Mouse (Mus musculus) left cerebral cortex, postnatal 14 days (tissue): ENCODE results near the gene Gm973. TPM values are rescaled to one million over a fixed set of nuclear protein-coding genes. Genes with fewer than 3 reads are reported as not detected.
A peak's percentile ranks its signal among the peaks of the same experiment; 100 is the strongest.

Experiments used
- DNase-seq, 2 experiments: peaks; one replicate each; pipeline ENCODE4 v3.0.0; 2021 to 2022; ENCODE audit warnings: low spot score in 2 of 2, mixed read lengths in 1 of 2
- intact Hi-C: fragments of 180-260 bp; cut with DNase I; formaldehyde crosslinking; loops from one replicate; pipeline ENCODE4 v1.15.1; 2025
- total RNA-seq, 2 experiments: library from RNA; stranded (reverse); gene quantifications; 2 replicates each; pipeline ENCODE4 v1.2.3; 2021

Gm973 gene
- total RNA-seq, 2 experiments from 2014 or later: 5.8 to 9.0 TPM

GRCm38 (mm10) chr1:59653243-59653911, 137.3 kb downstream of the Gm973 start:
- no peak for DNase-seq
- intact Hi-C loops: no loop called here

DNA sequence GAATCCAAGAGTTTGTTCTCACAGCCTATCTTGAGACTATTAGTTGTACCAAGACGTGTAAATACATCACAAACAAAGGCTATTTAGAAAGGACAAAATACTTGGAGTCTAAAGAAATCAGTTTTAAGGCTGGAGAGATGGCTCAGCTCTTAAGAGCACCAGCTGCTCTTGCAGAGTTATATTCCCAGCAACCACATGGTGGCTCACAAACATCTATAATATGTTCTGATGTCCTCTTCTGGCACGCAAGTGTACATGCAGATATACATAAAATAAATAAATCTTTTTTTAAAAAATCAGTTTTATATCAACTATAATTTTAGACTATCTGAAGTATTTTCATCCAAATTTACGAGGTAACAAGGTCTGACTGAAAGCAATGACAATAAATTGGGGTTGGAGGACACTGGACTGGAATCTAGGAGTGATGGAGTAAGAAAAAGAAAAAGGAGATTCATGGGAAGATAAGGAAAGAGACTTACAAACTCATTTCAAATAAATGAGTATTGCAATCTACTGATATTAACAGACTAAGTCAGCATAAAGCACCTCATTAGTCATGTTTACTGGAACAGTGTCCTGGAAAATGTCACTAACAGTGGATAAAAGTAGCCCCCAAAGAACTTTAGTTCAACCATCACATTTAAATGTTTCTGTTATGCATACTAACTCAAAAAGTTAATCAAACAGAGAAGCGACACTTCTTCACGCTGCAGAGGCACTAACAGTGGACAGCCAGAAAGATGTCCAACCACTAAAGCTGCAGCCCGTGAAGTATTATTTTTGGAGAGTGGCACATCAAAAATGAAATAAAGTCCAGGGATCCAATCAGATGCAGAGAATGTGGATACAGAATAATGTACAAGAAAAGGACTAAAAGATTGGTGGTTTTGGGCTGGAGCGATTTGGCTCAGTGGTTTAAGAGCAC, 140.4 kb downstream of the Gm973 start:
- DNase-seq: no peak
- intact Hi-C loops: no loop called here

GRCm38 (mm10) chr1:59663456-59664135, 147.5 kb downstream of the Gm973 start:
- no peak for DNase-seq
- intact Hi-C loops: no loop called here

GRCm38 (mm10) chr1:59668871-59669270, 152.8 kb downstream of the Gm973 start:
- intact Hi-C loops: no loop called here
- no peak for DNase-seq

GRCm38 (mm10) chr1:59669962-59670630, 154.0 kb downstream of the Gm973 start:
- DNase-seq: peak; percentile 15 to 16
- intact Hi-C loops: no loop called here

DNA sequence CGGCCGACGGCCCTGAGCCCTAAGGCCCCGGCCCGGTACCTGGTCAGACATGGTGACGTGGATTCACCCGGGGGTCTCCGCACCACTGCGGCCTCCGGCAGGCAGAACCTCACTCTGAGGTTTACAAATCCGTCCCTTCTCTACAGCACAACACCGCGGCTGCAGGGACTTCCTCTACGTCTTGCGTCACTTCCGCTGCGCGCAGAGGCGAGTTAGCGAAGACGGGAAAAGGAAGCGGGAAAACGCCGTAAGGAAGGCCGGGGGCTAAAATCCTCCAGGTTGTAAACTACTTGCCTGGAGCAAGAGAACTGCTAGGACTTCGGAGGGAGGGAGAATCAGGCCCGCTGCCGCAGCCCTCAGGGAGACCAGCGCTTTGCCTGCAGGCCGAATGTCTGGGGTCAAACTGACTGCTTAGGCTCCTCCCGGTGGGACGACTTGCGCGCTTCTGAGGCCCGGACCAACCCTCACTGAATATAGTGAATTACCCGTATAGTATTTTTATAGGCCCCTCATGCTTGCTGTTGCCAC, 154.6 kb downstream of the Gm973 start, which contains the start of gene Sumo1:
Gene Sumo1, minus strand, starts transcription at position 194 of the 528 bp plus-strand sequence.
- DNase-seq: peak; percentile 84 to 91
- intact Hi-C loops: no loop called here

DNA sequence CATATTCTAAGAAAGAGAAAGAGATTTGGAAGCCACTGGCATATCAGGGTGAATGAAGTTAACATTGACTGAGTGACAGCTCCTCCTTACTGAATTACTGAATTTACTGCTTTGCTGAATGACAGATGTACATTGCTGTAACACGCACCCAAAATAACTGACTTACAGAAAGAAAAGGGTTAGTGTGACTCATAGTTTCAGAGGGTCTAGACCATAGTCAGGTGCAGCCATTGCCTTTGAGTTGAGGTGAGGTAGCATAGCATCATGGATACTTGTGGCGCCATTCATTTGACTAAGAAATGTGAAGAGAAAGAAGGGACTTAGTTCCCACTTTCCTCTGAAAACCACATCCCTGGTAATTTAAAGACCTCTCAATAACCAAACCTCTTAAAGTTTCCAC, 157.6 kb downstream of the Gm973 start:
- intact Hi-C loops: no loop called here
- no peak for DNase-seq

GRCm38 (mm10) chr1:59683926-59684818, 168.1 kb downstream of the Gm973 start:
- DNase-seq: peak in 1 of 2 experiments; percentile 18
- intact Hi-C loops: no loop called here

- intact Hi-C loops: no loop called here
These were observed 169.0 kb downstream of the Gm973 start, which contains the start of gene Nop58 for GRCm38 (mm10) chr1:59684819-59685755. Nop58 (plus strand) TSS chr1:59684971.

More at GRCm38 (mm10) chr1:59684819-59685755, 169.0 kb downstream of the Gm973 start, which contains the start of gene Nop58:
- peak; percentile 92 to 96 for DNase-seq

Other genes with a start within 250 kb of the Gm973 start
- gene Fzd7, start 33.8 kb upstream of the Gm973 start, total RNA-seq: 1 to 10 TPM; 5.6 to 6.0 TPM
- 100 to 1,000 TPM; 103 to 110 TPM for gene Sumo1, start 154.6 kb downstream of the Gm973 start, total RNA-seq
- 10 to 100 TPM; 49.7 to 51.6 TPM for gene Nop58, start 168.7 kb downstream of the Gm973 start, total RNA-seq
- 100 to 1,000 TPM; 103 to 108 TPM for gene Bmpr2, start 247.1 kb downstream of the Gm973 start, total RNA-seq